In the genomic region with DNA sequence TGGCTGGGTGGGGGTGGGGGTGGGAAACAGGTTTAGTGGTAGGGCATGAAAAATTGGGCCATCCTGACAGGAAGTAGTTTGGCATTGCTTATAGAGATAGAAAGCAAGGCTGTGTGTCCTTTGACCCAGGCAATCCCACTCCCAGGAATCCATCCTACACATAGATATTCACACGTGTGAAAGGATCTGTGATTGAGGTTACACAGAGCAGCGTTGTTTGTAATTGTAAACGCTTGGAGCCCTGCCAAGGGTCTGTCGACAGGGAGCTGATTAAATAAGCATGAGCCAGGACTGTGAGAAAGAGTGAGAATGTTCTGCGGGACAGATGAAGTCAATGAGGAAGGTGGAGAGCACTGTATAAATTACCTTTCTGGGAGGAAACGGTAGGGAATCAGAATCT, we compare ENCODE assay signal across 11 mouse cellular contexts. TPM values are rescaled to one million over a fixed set of nuclear protein-coding genes. Genes with fewer than 3 reads are reported as not detected.
DNase-seq lines count a peak whose midpoint lies in the region; ATAC-seq lines count a peak whose summit lies in the region.
"Had no signal": no experiment of that assay in that cellular context is flagged by ENCODE, and none has a peak within 500 bp of the region (broad histone marks: within the 10 kb centered on the region; RNA-seq: fewer than 3 reads in every experiment).

No protein-coding gene starts in this region.

- no peak overlapping the region for H3K9ac ChIP-seq in heart, embryonic 15.5 days
- H3K9ac ChIP-seq in midbrain, embryonic 16.5 days (ENCODE audit: low read depth, low read length), result no peak overlapping the region

- 15% methylated on average over 6 of the region's 6 CpGs for WGBS in heart, embryonic 15.5 days
- 21% methylated on average over 6 of the region's 6 CpGs for WGBS in midbrain, embryonic 16.5 days

- no peaks in the 10 kb centered on the region for H3K9me3 ChIP-seq in heart, embryonic 15.5 days (replicated peaks)
- no peaks in the 10 kb centered on the region for H3K9me3 ChIP-seq in midbrain, embryonic 16.5 days (replicated peaks; ENCODE audit: control insufficient read depth, low read length, poor library complexity, severe bottlenecking)

- peaks cover 13% of the 10 kb centered on the region for H3K4me1 ChIP-seq in heart, embryonic 15.5 days (replicated peaks)
- H3K4me1 ChIP-seq in midbrain, embryonic 16.5 days (ENCODE audit: control insufficient read depth, insufficient read depth, low read length), result 0 out of 2 replicates have a peak, but pooled peaks cover 4% of the 10 kb centered on the region

- peak; percentile 21 for DNase-seq in gastrocnemius, postnatal 25 days
- DNase-seq in gastrocnemius, postnatal 10 days, result no peak
- peak; percentile 59 for DNase-seq in retina, postnatal 1 day
- no peak for DNase-seq in retina, embryonic 14.5 days (ENCODE audit: low spot score)
- no peak for DNase-seq in frontal cortex, postnatal 36 days (ENCODE audit: low spot score in 2 of 2)
- DNase-seq: adrenal gland, postnatal 14 days; thymus, postnatal 14 days had no signal

- peak overlapping the region; percentile 41 for H3K4me2 ChIP-seq in heart, embryonic 15.5 days
- H3K4me2 ChIP-seq in midbrain, embryonic 16.5 days (ENCODE audit: low read length), result no peak overlapping the region

- H3K4me3 ChIP-seq in heart, embryonic 15.5 days, result no peak overlapping the region
- H3K4me3 ChIP-seq in midbrain, embryonic 16.5 days (ENCODE audit: low read depth, low read length), result no peak overlapping the region

- peak overlapping the region; percentile 58 for H3K27ac ChIP-seq in heart, embryonic 15.5 days
- no peak overlapping the region for H3K27ac ChIP-seq in midbrain, embryonic 16.5 days (ENCODE audit: low read length)
- H3K27ac ChIP-seq: macrophage had no signal

- peak; percentile 88; the same call in 1 of the 2 replicates for ATAC-seq in heart, embryonic 15.5 days (replicated peaks; ENCODE audit: insufficient number of reproducible peaks, insufficient read depth, low FRiP score, low read depth)
- ATAC-seq in midbrain, embryonic 16.5 days, result peak; percentile 79
- ATAC-seq in megakaryocyte, adult 5-6 weeks (ENCODE audit: poor library complexity, severe bottlenecking), result no peak

- 0 out of 2 replicates have a peak, but pooled peaks cover 3% of the 10 kb centered on the region for H3K27me3 ChIP-seq in heart, embryonic 15.5 days
- no peaks in the 10 kb centered on the region for H3K27me3 ChIP-seq in midbrain, embryonic 16.5 days (ENCODE audit: control insufficient read depth, insufficient read depth, low read depth, low read length)

- no peaks in the 10 kb centered on the region for H3K36me3 ChIP-seq in heart, embryonic 15.5 days
- H3K36me3 ChIP-seq in midbrain, embryonic 16.5 days (ENCODE audit: control insufficient read depth, insufficient read depth, low read length), result no peaks in the 10 kb centered on the region

RNA-seq across cellular contexts. Expression of a gene that starts 46.0 kb away (rescaled TPM):
- total RNA-seq in gastrocnemius, postnatal 25 days (2021), result 10 to 100 TPM; 17.9 to 21.6 TPM
- total RNA-seq in gastrocnemius, postnatal 10 days (2021), result 10 to 100 TPM; 21.1 to 21.7 TPM
- 25.6 and 28.9 TPM in 2 replicates for polyA plus RNA-seq in heart, embryonic 15.5 days (2015; fragmentation: Nextera tagmentation; extraction: Ambion mirVana)
- 30.6 and 31.5 TPM in 2 replicates for polyA plus RNA-seq in midbrain, embryonic 16.5 days (2015; fragmentation: Nextera tagmentation; extraction: Ambion mirVana)
- total RNA-seq in megakaryocyte, adult 5-6 weeks (2015), result 51.2 and 53.0 TPM in 2 replicates
- 81.6 and 82.2 TPM in 2 replicates for total RNA-seq in megakaryocyte, adult 5-6 weeks (2017)

Comparison
In these comparisons a context has a peak if more than half of its experiments do, and no peak if none do; other contexts are left out.
1. DNase-seq: peak in gastrocnemius, postnatal 25 days (single experiment) and retina, postnatal 1 day (single experiment); none in gastrocnemius, postnatal 10 days (single experiment), retina, embryonic 14.5 days (single experiment) and frontal cortex, postnatal 36 days (0 of 2).